Mouse (Mus musculus): ENCODE results near the gene Nek6.

- no peak for TF ChIP-seq CTCF (IDR thresholded peaks at IDR 0.05; ENCODE audit: low read depth)
- no peak for TF ChIP-seq EP300 (optimal IDR thresholded peaks at IDR 0.05)
Observed at GRCm38 (mm10) chr2:38468845-38469244, 42.6 kb upstream of the Nek6 start.

Measured in stomach, postnatal 0 days (tissue).